Mouse (Mus musculus) kidney, postnatal 0 days (tissue): ENCODE results near the gene D3Ertd254e. TPM values are rescaled to one million over a fixed set of nuclear protein-coding genes. Genes with fewer than 3 reads are reported as not detected.

Source experiments
- ATAC-seq: fragments of 200-750 bp; cut with Nextera tagmentation; replicated peaks from 2 replicates; pipeline ENCODE4 v1.8.0; 2017; ENCODE audit warnings: low read depth, moderate number of reproducible peaks, moderate TSS enrichment, moderate library complexity; ENCODE audit not compliant: low FRiP score
- DNase-seq: peaks from one replicate; pipeline ENCODE4 v3.0.0-alpha.2; 2016; ENCODE audit warnings: low spot score
- H3K27ac ChIP-seq: fragments of 300-500 bp; sonication (generic); 2 replicates; pipeline ENCODE4 v1.5.1; 2014; ENCODE audit warnings: mild to moderate bottlenecking
- H3K27me3 ChIP-seq: fragments of 300-500 bp; sonication (generic); 2 replicates; pipeline ENCODE4 v1.6.1; 2014; ENCODE audit warnings: low read length, mixed read lengths; ENCODE audit not compliant: insufficient read depth
- H3K36me3 ChIP-seq: fragments of 300-500 bp; sonication (generic); 2 replicates; pipeline ENCODE4 v1.6.1; 2014; ENCODE audit warnings: low read length, mixed read lengths; ENCODE audit not compliant: insufficient read depth
- H3K4me1 ChIP-seq: fragments of 300-500 bp; sonication (generic); replicated peaks from 2 replicates; pipeline ENCODE4 v1.6.1; 2014; ENCODE audit warnings: antibody characterized with exemption, low read length, mixed read lengths; ENCODE audit not compliant: insufficient read depth
- H3K4me2 ChIP-seq: fragments of 300-500 bp; sonication (generic); 2 replicates; pipeline ENCODE4 v1.6.1; 2014; ENCODE audit warnings: mild to moderate bottlenecking, low read length, moderate library complexity, mixed read lengths
- H3K4me3 ChIP-seq: fragments of 300-500 bp; sonication (generic); replicated peaks from 2 replicates; pipeline ENCODE4 v1.5.1; 2014; ENCODE audit warnings: low read depth, low read length
- H3K9ac ChIP-seq: fragments of 300-500 bp; sonication (generic); 2 replicates; pipeline ENCODE4 v1.6.1; 2014; ENCODE audit warnings: low read depth, low read length
- H3K9me3 ChIP-seq: fragments of 300-500 bp; sonication (generic); replicated peaks from 2 replicates; pipeline ENCODE4 v1.6.1; 2016; ENCODE audit warnings: low read length, inconsistent platforms, mixed read lengths
- CTCF ChIP-seq: IDR thresholded peaks from 2 replicates; pipeline ENCODE4 v1.5.1; 2016; ENCODE audit warnings: antibody characterized with exemption, low read depth, mild to moderate bottlenecking, moderate library complexity
- WGBS: fragments of 180-500 bp; shearing (Covaris S2); extraction: QIAGEN DNeasy Blood & Tissue Kit; methylation state at CpG from one replicate; pipeline ENCODE4 v1.1.7; 2014; 5-methylcytosine and 5-hydroxymethylcytosine counted together
- polyA plus RNA-seq: library from polyadenylated mRNA; unstranded; fragments of >200 nt; fragmentation: Nextera tagmentation; extraction: Ambion mirVana; gene quantifications from 2 replicates; pipeline ENCODE4 v1.2.1, GENCODE M21; 2015

The D3Ertd254e gene
- polyA plus RNA-seq, 1 experiment from 2014 or later, result 5.2 TPM

- no peak overlapping the region for H3K4me2 ChIP-seq
- H3K27me3 ChIP-seq, result no peaks in the 10 kb centered on the region
- H3K9me3 ChIP-seq, result no peaks in the 10 kb centered on the region
- no peak for TF ChIP-seq CTCF
- 79% methylated on average over 1 of the region's 1 CpGs for WGBS
- no peak overlapping the region for H3K4me3 ChIP-seq
- H3K4me1 ChIP-seq, result no peaks in the 10 kb centered on the region
- H3K27ac ChIP-seq, result no peak overlapping the region
- no peaks in the 10 kb centered on the region for H3K36me3 ChIP-seq
- DNase-seq, result no peak
- no peak for ATAC-seq
- no peak overlapping the region for H3K9ac ChIP-seq
Measured at GRCm38 (mm10) chr3:36138171-36138660, 12.6 kb upstream of the D3Ertd254e start.

GRCm38 (mm10) chr3:36138996-36139395, 11.8 kb upstream of the D3Ertd254e start:
- Histone ChIP-seq H3K4me2 (no peak overlapping the region), H3K9ac (no peak overlapping the region), H3K9me3 (no peaks in the 10 kb centered on the region), H3K4me1 (no peaks in the 10 kb centered on the region), H3K36me3 (no peaks in the 10 kb centered on the region), H3K4me3 (no peak overlapping the region), H3K27me3 (no peaks in the 10 kb centered on the region), H3K27ac (no peak overlapping the region)
- no peak for TF ChIP-seq CTCF
- DNase-seq (no peak), ATAC-seq (no peak)

- no peak for ATAC-seq
- Histone ChIP-seq H3K9ac (no peak overlapping the region), H3K4me1 (peaks cover 9% of the 10 kb centered on the region), H3K27ac (no peak overlapping the region), H3K27me3 (no peaks in the 10 kb centered on the region), H3K36me3 (no peaks in the 10 kb centered on the region), H3K9me3 (no peaks in the 10 kb centered on the region), H3K4me2 (peak overlapping the region; percentile 86; the same call in 1 of the 2 replicates), H3K4me3 (peak overlapping the region; percentile 75; the same call in 1 of the 2 replicates)
- 9% methylated on average over 1 of the region's 1 CpGs for WGBS
- no peak for DNase-seq
- TF ChIP-seq CTCF, result no peak
Measured at GRCm38 (mm10) chr3:36150537-36150933, 282 bp upstream of the D3Ertd254e start.

GRCm38 (mm10) chr3:36155268-36155667, 4.5 kb downstream of the D3Ertd254e start:
- H3K27me3 ChIP-seq, result no peaks in the 10 kb centered on the region
- ATAC-seq (no peak), DNase-seq (peak; percentile 73)
- no peak overlapping the region for H3K4me3 ChIP-seq
- H3K4me2 ChIP-seq, result no peak overlapping the region
- H3K9me3 ChIP-seq, result no peaks in the 10 kb centered on the region
- H3K9ac ChIP-seq, result no peak overlapping the region
- H3K36me3 ChIP-seq, result peaks cover 10% of the 10 kb centered on the region
- no peak overlapping the region for H3K27ac ChIP-seq
- peaks cover 9% of the 10 kb centered on the region for H3K4me1 ChIP-seq
- WGBS, result 16% methylated on average over 5 of the region's 5 CpGs
- peak; percentile 51 for TF ChIP-seq CTCF

GRCm38 (mm10) chr3:36170670-36171210, 19.9 kb downstream of the D3Ertd254e start:
- TF ChIP-seq CTCF, result no peak
- whole genome bisulfite sequencing, result 82% methylated on average over 1 of the region's 1 CpGs
- no peaks in the 10 kb centered on the region for H3K27me3 ChIP-seq

GRCm38 (mm10) chr3:36171348-36171747, 20.5 kb downstream of the D3Ertd254e start:
- no peaks in the 10 kb centered on the region for H3K4me1 ChIP-seq
- 87% methylated on average over 1 of the region's 1 CpGs for WGBS
- no peak for TF ChIP-seq CTCF

More at GRCm38 (mm10) chr3:36170670-36171210, 19.9 kb downstream of the D3Ertd254e start:
- no peak for DNase-seq
- no peak overlapping the region for H3K27ac ChIP-seq
- no peak overlapping the region for H3K4me3 ChIP-seq
- H3K9me3 ChIP-seq, result no peaks in the 10 kb centered on the region
- peaks cover 9% of the 10 kb centered on the region for H3K36me3 ChIP-seq
- no peaks in the 10 kb centered on the region for H3K4me1 ChIP-seq
- no peak for ATAC-seq
- no peak overlapping the region for H3K4me2 ChIP-seq
- H3K9ac ChIP-seq, result no peak overlapping the region

GRCm38 (mm10) chr3:36173761-36174160, 22.9 kb downstream of the D3Ertd254e start:
- no peak for TF ChIP-seq CTCF
- H3K36me3 ChIP-seq, result no peaks in the 10 kb centered on the region
- ATAC-seq, result no peak
- DNase-seq, result no peak
- H3K27ac ChIP-seq, result no peak overlapping the region
- no peaks in the 10 kb centered on the region for H3K27me3 ChIP-seq
- no peaks in the 10 kb centered on the region for H3K4me1 ChIP-seq
- no peak overlapping the region for H3K9ac ChIP-seq
- no peaks in the 10 kb centered on the region for H3K9me3 ChIP-seq
- H3K4me2 ChIP-seq, result no peak overlapping the region
- no peak overlapping the region for H3K4me3 ChIP-seq
- WGBS, result 91% methylated on average over 2 of the region's 2 CpGs

More at GRCm38 (mm10) chr3:36171348-36171747, 20.5 kb downstream of the D3Ertd254e start:
- no peak for DNase-seq
- ATAC-seq, result no peak
- no peaks in the 10 kb centered on the region for H3K9me3 ChIP-seq
- H3K27me3 ChIP-seq, result no peaks in the 10 kb centered on the region
- H3K27ac ChIP-seq, result no peak overlapping the region
- 0 out of 2 replicates have a peak, but pooled peaks cover 5% of the 10 kb centered on the region for H3K36me3 ChIP-seq
- H3K4me2 ChIP-seq, result no peak overlapping the region
- no peak overlapping the region for H3K4me3 ChIP-seq
- no peak overlapping the region for H3K9ac ChIP-seq
